Mouse (Mus musculus) hindbrain, embryonic 15.5 days (tissue): ENCODE measurements at regions not wholly inside any gene's neighbourhood (a gene's known extent, or its start where the extent isn't known, plus 50 kb on each side); places are given as distances from the start of the nearest gene placed in this dataset.

ENCODE experiments used
- ATAC-seq: fragments of 200-750 bp; cut with Nextera tagmentation; 2 replicates; pipeline ENCODE4 v1.8.0; 2017; ENCODE audit warnings: low read depth, moderate number of reproducible peaks, moderate TSS enrichment; ENCODE audit not compliant: low FRiP score
- H3K27ac ChIP-seq: fragments of 300-500 bp; sonication (generic); replicated peaks from 2 replicates; pipeline ENCODE4 v1.5.1; 2015; ENCODE audit warnings: mild to moderate bottlenecking, inconsistent platforms
- H3K27me3 ChIP-seq: fragments of 300-500 bp; sonication (generic); 2 replicates; pipeline ENCODE4 v1.6.1; 2015; ENCODE audit warnings: control low read depth, inconsistent platforms
- H3K36me3 ChIP-seq: fragments of 300-500 bp; sonication (generic); 2 replicates; pipeline ENCODE4 v1.6.1; 2015; ENCODE audit warnings: control low read depth, inconsistent platforms
- H3K4me1 ChIP-seq: fragments of 300-500 bp; sonication (generic); replicated peaks from 2 replicates; pipeline ENCODE4 v1.6.1; 2015; ENCODE audit warnings: control low read depth, inconsistent platforms
- H3K4me2 ChIP-seq: fragments of 300-500 bp; sonication (generic); 2 replicates; pipeline ENCODE4 v1.6.1; 2015; ENCODE audit warnings: moderate library complexity, mild to moderate bottlenecking, inconsistent platforms
- H3K4me3 ChIP-seq: fragments of 300-500 bp; sonication (generic); 2 replicates; pipeline ENCODE4 v1.5.1; 2015; ENCODE audit warnings: mild to moderate bottlenecking, inconsistent platforms
- H3K9ac ChIP-seq: fragments of 300-500 bp; sonication (generic); 2 replicates; pipeline ENCODE4 v1.6.1; 2015; ENCODE audit warnings: inconsistent platforms
- H3K9me3 ChIP-seq: fragments of 300-500 bp; sonication (generic); 2 replicates; pipeline ENCODE4 v1.6.1; 2016; ENCODE audit warnings: control low read depth, inconsistent platforms
- WGBS: fragments of 180-500 bp; shearing (Covaris S2); methylation state at CpG from one replicate; pipeline ENCODE4 v1.1.7; 2015; 5-methylcytosine and 5-hydroxymethylcytosine counted together

- H3K4me3 ChIP-seq: no peak overlapping the region
- 94% methylated on average over 1 of the region's 1 CpGs for WGBS
- H3K9me3 ChIP-seq: no peaks in the 10 kb centered on the region
- ATAC-seq: no peak
- H3K4me2 ChIP-seq: no peak overlapping the region
- H3K27me3 ChIP-seq: no peaks in the 10 kb centered on the region
- H3K4me1 ChIP-seq: no peaks in the 10 kb centered on the region
- no peak overlapping the region for H3K27ac ChIP-seq
- H3K36me3 ChIP-seq: no peaks in the 10 kb centered on the region
- H3K9ac ChIP-seq: no peak overlapping the region
These were observed 305.7 kb downstream of the 9330182O14Rik start for GRCm38 (mm10) chr15:40439827-40440226.

GRCm38 (mm10) chr15:40448623-40449022 lies 314.5 kb downstream of the 9330182O14Rik start:
- no peak for ATAC-seq
- Histone ChIP-seq H3K4me3 (no peak overlapping the region), H3K27ac (no peak overlapping the region), H3K4me1 (no peaks in the 10 kb centered on the region), H3K27me3 (no peaks in the 10 kb centered on the region), H3K36me3 (no peaks in the 10 kb centered on the region), H3K9me3 (no peaks in the 10 kb centered on the region), H3K4me2 (no peak overlapping the region), H3K9ac (no peak overlapping the region)
- WGBS: 86% methylated on average over 1 of the region's 1 CpGs

- Histone ChIP-seq H3K9ac (no peak overlapping the region), H3K4me1 (no peaks in the 10 kb centered on the region), H3K4me2 (no peak overlapping the region), H3K36me3 (no peaks in the 10 kb centered on the region), H3K27me3 (no peaks in the 10 kb centered on the region), H3K9me3 (no peaks in the 10 kb centered on the region), H3K4me3 (no peak overlapping the region), H3K27ac (no peak overlapping the region)
- 74% methylated on average over 2 of the region's 2 CpGs for WGBS
- no peak for ATAC-seq
These were observed 319.1 kb downstream of the 9330182O14Rik start for GRCm38 (mm10) chr15:40453235-40453634.

GRCm38 (mm10) chr15:40475659-40476355 lies 341.6 kb downstream of the 9330182O14Rik start:
- H3K4me1 ChIP-seq: peaks cover 10% of the 10 kb centered on the region; the same call in 1 of the 2 replicates
- no peaks in the 10 kb centered on the region for H3K27me3 ChIP-seq
- no peaks in the 10 kb centered on the region for H3K9me3 ChIP-seq
- H3K4me3 ChIP-seq: no peak overlapping the region
- 0 out of 2 replicates have a peak overlapping the region, but pooled peaks have one; percentile 39 for H3K27ac ChIP-seq
- H3K9ac ChIP-seq: no peak overlapping the region
- no peaks in the 10 kb centered on the region for H3K36me3 ChIP-seq
- ATAC-seq: no peak
- no peak overlapping the region for H3K4me2 ChIP-seq
- 50% methylated on average over 7 of the region's 7 CpGs for WGBS

- no peak overlapping the region for H3K27ac ChIP-seq
- H3K9ac ChIP-seq: no peak overlapping the region
- no peaks in the 10 kb centered on the region for H3K27me3 ChIP-seq
- ATAC-seq: no peak
- WGBS: 76% methylated on average over 1 of the region's 1 CpGs
- no peak overlapping the region for H3K4me2 ChIP-seq
- 0 out of 2 replicates have a peak, but pooled peaks cover 6% of the 10 kb centered on the region for H3K4me1 ChIP-seq
- H3K9me3 ChIP-seq: no peaks in the 10 kb centered on the region
- no peak overlapping the region for H3K4me3 ChIP-seq
- no peaks in the 10 kb centered on the region for H3K36me3 ChIP-seq
These were observed 346.2 kb downstream of the 9330182O14Rik start for GRCm38 (mm10) chr15:40480386-40480785.

- Histone ChIP-seq H3K4me1 (no peaks in the 10 kb centered on the region), H3K4me2 (no peak overlapping the region), H3K4me3 (no peak overlapping the region), H3K27ac (no peak overlapping the region), H3K27me3 (no peaks in the 10 kb centered on the region), H3K9me3 (no peaks in the 10 kb centered on the region), H3K9ac (no peak overlapping the region), H3K36me3 (no peaks in the 10 kb centered on the region)
- 26% methylated on average over 3 of the region's 3 CpGs for WGBS
- no peak for ATAC-seq
These were observed 347.1 kb downstream of the 9330182O14Rik start for GRCm38 (mm10) chr15:40481239-40481638.

- Histone ChIP-seq H3K36me3 (no peaks in the 10 kb centered on the region), H3K9ac (no peak overlapping the region), H3K4me1 (no peaks in the 10 kb centered on the region), H3K9me3 (no peaks in the 10 kb centered on the region), H3K4me2 (no peak overlapping the region), H3K27ac (no peak overlapping the region), H3K27me3 (no peaks in the 10 kb centered on the region), H3K4me3 (no peak overlapping the region)
- ATAC-seq: no peak
- WGBS: 89% methylated on average over 1 of the region's 1 CpGs
These were observed 351.8 kb downstream of the 9330182O14Rik start for GRCm38 (mm10) chr15:40485997-40486396.

- no peak overlapping the region for H3K4me2 ChIP-seq
- peaks cover 6% of the 10 kb centered on the region; the same call in 1 of the 2 replicates for H3K4me1 ChIP-seq
- no peak overlapping the region for H3K4me3 ChIP-seq
- no peak overlapping the region for H3K27ac ChIP-seq
- no peaks in the 10 kb centered on the region for H3K9me3 ChIP-seq
- H3K9ac ChIP-seq: no peak overlapping the region
- H3K36me3 ChIP-seq: no peaks in the 10 kb centered on the region
- ATAC-seq: no peak
- H3K27me3 ChIP-seq: no peaks in the 10 kb centered on the region
- WGBS: 38% methylated on average over 11 of the region's 11 CpGs
These were observed 367.3 kb downstream of the 9330182O14Rik start for GRCm38 (mm10) chr15:40501180-40502125.

GRCm38 (mm10) chr15:40510826-40511225 lies 376.7 kb downstream of the 9330182O14Rik start:
- WGBS: 90% methylated on average over 2 of the region's 2 CpGs
- H3K4me1 ChIP-seq: no peaks in the 10 kb centered on the region
- H3K4me3 ChIP-seq: no peak overlapping the region

GRCm38 (mm10) chr15:40524350-40524749 lies 390.2 kb downstream of the 9330182O14Rik start:
- no peak overlapping the region for H3K4me2 ChIP-seq
- no peaks in the 10 kb centered on the region for H3K27me3 ChIP-seq
- no peaks in the 10 kb centered on the region for H3K9me3 ChIP-seq
- no peak overlapping the region for H3K27ac ChIP-seq
- no peak overlapping the region for H3K4me3 ChIP-seq
- no peaks in the 10 kb centered on the region for H3K36me3 ChIP-seq
- 78% methylated on average over 2 of the region's 2 CpGs for WGBS
- no peak overlapping the region for H3K9ac ChIP-seq
- no peaks in the 10 kb centered on the region for H3K4me1 ChIP-seq
- no peak for ATAC-seq

More at GRCm38 (mm10) chr15:40510826-40511225, 376.7 kb downstream of the 9330182O14Rik start:
- Histone ChIP-seq H3K4me2 (no peak overlapping the region), H3K27ac (no peak overlapping the region), H3K9ac (no peak overlapping the region), H3K9me3 (no peaks in the 10 kb centered on the region), H3K27me3 (no peaks in the 10 kb centered on the region), H3K36me3 (no peaks in the 10 kb centered on the region)
- no peak for ATAC-seq

- Histone ChIP-seq H3K4me3 (peak overlapping the region; percentile 23), H3K36me3 (no peaks in the 10 kb centered on the region), H3K9ac (no peak overlapping the region), H3K27me3 (no peaks in the 10 kb centered on the region), H3K27ac (peak overlapping the region; percentile 42), H3K9me3 (no peaks in the 10 kb centered on the region), H3K4me1 (no peaks in the 10 kb centered on the region), H3K4me2 (peak overlapping the region; percentile 26)
- peak; percentile 51; the same call in 1 of the 2 replicates for ATAC-seq
- 39% methylated on average over 8 of the region's 8 CpGs for WGBS
These were observed 399.3 kb downstream of the 9330182O14Rik start for GRCm38 (mm10) chr15:40533451-40533873.

GRCm38 (mm10) chr15:40561661-40562060 lies 427.5 kb downstream of the 9330182O14Rik start:
- H3K27ac ChIP-seq: no peak overlapping the region
- H3K4me3 ChIP-seq: no peak overlapping the region
- H3K27me3 ChIP-seq: no peaks in the 10 kb centered on the region
- no peaks in the 10 kb centered on the region for H3K36me3 ChIP-seq
- 95% methylated on average over 2 of the region's 2 CpGs for WGBS
- no peak overlapping the region for H3K9ac ChIP-seq
- H3K9me3 ChIP-seq: no peaks in the 10 kb centered on the region
- no peak overlapping the region for H3K4me2 ChIP-seq
- no peak for ATAC-seq
- H3K4me1 ChIP-seq: 0 out of 2 replicates have a peak, but pooled peaks cover 4% of the 10 kb centered on the region
